Mouse (Mus musculus) neural tube, embryonic 13.5 days (tissue): ENCODE data around the gene Bms1. TPM values are rescaled to one million over a fixed set of nuclear protein-coding genes. Genes with fewer than 3 reads are reported as not detected.

ENCODE experiments used
- ATAC-seq: fragments of 200-750 bp; cut with Nextera tagmentation; 2 replicates; pipeline ENCODE4 v1.8.0; 2017; ENCODE audit warnings: low read depth, mild to moderate bottlenecking, moderate TSS enrichment, moderate library complexity
- H3K27ac ChIP-seq: fragments of 300-500 bp; sonication (generic); replicated peaks from 2 replicates; pipeline ENCODE4 v1.5.1; 2015; ENCODE audit warnings: moderate library complexity, mild to moderate bottlenecking, inconsistent platforms
- H3K27me3 ChIP-seq: fragments of 300-500 bp; sonication (generic); 2 replicates; pipeline ENCODE4 v1.6.1; 2015; ENCODE audit warnings: mild to moderate bottlenecking, inconsistent platforms
- H3K36me3 ChIP-seq: fragments of 300-500 bp; sonication (generic); 2 replicates; pipeline ENCODE4 v1.6.1; 2015; ENCODE audit warnings: mild to moderate bottlenecking, inconsistent platforms
- H3K4me1 ChIP-seq: fragments of 300-500 bp; sonication (generic); replicated peaks from 2 replicates; pipeline ENCODE4 v1.6.1; 2015; ENCODE audit warnings: inconsistent platforms
- H3K4me2 ChIP-seq: fragments of 300-500 bp; sonication (generic); 2 replicates; pipeline ENCODE4 v1.6.1; 2015; ENCODE audit warnings: inconsistent platforms, mild to moderate bottlenecking, moderate library complexity
- H3K4me3 ChIP-seq: fragments of 300-500 bp; sonication (generic); 2 replicates; pipeline ENCODE4 v1.5.1; 2015; ENCODE audit warnings: mild to moderate bottlenecking, inconsistent platforms
- H3K9ac ChIP-seq: fragments of 300-500 bp; sonication (generic); 2 replicates; pipeline ENCODE4 v1.6.1; 2015; ENCODE audit warnings: moderate library complexity, mild to moderate bottlenecking, inconsistent platforms
- H3K9me3 ChIP-seq: fragments of 300-500 bp; sonication (generic); 2 replicates; pipeline ENCODE4 v1.6.1; 2016; ENCODE audit warnings: inconsistent platforms
- WGBS: fragments of 180-500 bp; shearing (Covaris S2); methylation state at CpG from one replicate; pipeline ENCODE4 v1.1.7; 2015; 5-methylcytosine and 5-hydroxymethylcytosine counted together
- polyA plus RNA-seq: library from polyadenylated mRNA; unstranded; fragments of >200 nt; fragmentation: Nextera tagmentation; extraction: Ambion mirVana; gene quantifications from 2 replicates; pipeline ENCODE4 v1.2.1, GENCODE M21; 2015

Bms1 gene
- polyA plus RNA-seq, result 20.3 and 26.7 TPM in 2 replicates

- H3K4me2 ChIP-seq, result peak within 1 kb of the TSS; percentile 60
- H3K36me3 ChIP-seq, result peaks cover 27% of the 10 kb centered on the region
- H3K27me3 ChIP-seq, result no peaks in the 10 kb centered on the region
- H3K4me1 ChIP-seq, result peaks cover 15% of the 10 kb centered on the region
- peak; percentile 98 for ATAC-seq
- peak within 1 kb of the TSS; percentile 90 for H3K27ac ChIP-seq
- no peaks in the 10 kb centered on the region for H3K9me3 ChIP-seq
- peak within 1 kb of the TSS; percentile 86 for H3K9ac ChIP-seq
- WGBS, result under 1% methylated on average over 67 of the region's 67 CpGs
- H3K4me3 ChIP-seq, result peak within 1 kb of the TSS; percentile 90
These were observed at the start of gene Bms1 for GRCm38 (mm10) chr6:118419050-118419920. Gene Bms1, minus strand, starts transcription at chr6:118419474.

- WGBS, result 83% methylated on average over 15 of the region's 15 CpGs
- H3K36me3 ChIP-seq, result peaks cover 49% of the 10 kb centered on the region
- no peaks in the 10 kb centered on the region for H3K9me3 ChIP-seq
- H3K4me2 ChIP-seq, result no peak overlapping the region
- no peak overlapping the region for H3K27ac ChIP-seq
- H3K27me3 ChIP-seq, result no peaks in the 10 kb centered on the region
- ATAC-seq, result no peak
- no peak overlapping the region for H3K9ac ChIP-seq
- H3K4me3 ChIP-seq, result no peak overlapping the region
- no peaks in the 10 kb centered on the region for H3K4me1 ChIP-seq
These were observed 42.9 kb upstream of the Bms1 start for GRCm38 (mm10) chr6:118462069-118462705.

GRCm38 (mm10) chr6:118457726-118458125 lies 38.5 kb upstream of the Bms1 start:
- no peaks in the 10 kb centered on the region for H3K27me3 ChIP-seq
- no peak overlapping the region for H3K4me2 ChIP-seq
- WGBS, result 91% methylated on average over 1 of the region's 1 CpGs
- H3K4me1 ChIP-seq, result peaks cover 26% of the 10 kb centered on the region
- no peak for ATAC-seq
- H3K9ac ChIP-seq, result no peak overlapping the region
- H3K36me3 ChIP-seq, result peaks cover 18% of the 10 kb centered on the region
- H3K9me3 ChIP-seq, result no peaks in the 10 kb centered on the region
- no peak overlapping the region for H3K27ac ChIP-seq
- H3K4me3 ChIP-seq, result no peak overlapping the region

- no peaks in the 10 kb centered on the region for H3K9me3 ChIP-seq
- ATAC-seq, result peak; percentile 98
- peak within 1 kb of the TSS; percentile 79 for H3K4me2 ChIP-seq
- H3K9ac ChIP-seq, result peak within 1 kb of the TSS; percentile 83
- H3K27ac ChIP-seq, result peak within 1 kb of the TSS; percentile 98
- peaks cover 29% of the 10 kb centered on the region for H3K4me1 ChIP-seq
- under 1% methylated on average over 43 of the region's 43 CpGs for WGBS
- H3K36me3 ChIP-seq, result peaks cover 9% of the 10 kb centered on the region; the same call in 1 of the 2 replicates
- H3K27me3 ChIP-seq, result no peaks in the 10 kb centered on the region
- peak within 1 kb of the TSS; percentile 71 for H3K4me3 ChIP-seq
These were observed 35.9 kb upstream of the Bms1 start, which contains the start of gene Zfp248 for GRCm38 (mm10) chr6:118455042-118455631. Gene Zfp248, minus strand, starts transcription at chr6:118455528.

GRCm38 (mm10) chr6:118454452-118454851 lies 35.2 kb upstream of the Bms1 start:
- H3K4me3 ChIP-seq, result peak overlapping the region; percentile 71
- no peaks in the 10 kb centered on the region for H3K9me3 ChIP-seq
- peak overlapping the region; percentile 98 for H3K27ac ChIP-seq
- peaks cover 9% of the 10 kb centered on the region; the same call in 1 of the 2 replicates for H3K36me3 ChIP-seq
- peak overlapping the region; percentile 83 for H3K9ac ChIP-seq
- ATAC-seq, result no peak
- no peaks in the 10 kb centered on the region for H3K27me3 ChIP-seq
- H3K4me1 ChIP-seq, result peaks cover 29% of the 10 kb centered on the region
- 51% methylated on average over 8 of the region's 8 CpGs for WGBS
- H3K4me2 ChIP-seq, result peak overlapping the region; percentile 79

- ATAC-seq, result no peak
- Histone ChIP-seq H3K9me3 (peaks cover 12% of the 10 kb centered on the region), H3K4me2 (no peak overlapping the region), H3K9ac (no peak overlapping the region), H3K4me3 (no peak overlapping the region), H3K27ac (no peak overlapping the region), H3K36me3 (peaks cover 59% of the 10 kb centered on the region), H3K27me3 (no peaks in the 10 kb centered on the region), H3K4me1 (no peaks in the 10 kb centered on the region)
- 84% methylated on average over 4 of the region's 4 CpGs for WGBS
These were observed 12.2 kb upstream of the Bms1 start for GRCm38 (mm10) chr6:118431502-118431901.

GRCm38 (mm10) chr6:118426666-118427065 lies 7.4 kb upstream of the Bms1 start:
- Histone ChIP-seq H3K36me3 (peaks cover 47% of the 10 kb centered on the region), H3K4me3 (no peak overlapping the region), H3K4me2 (no peak overlapping the region), H3K9me3 (peaks cover 12% of the 10 kb centered on the region), H3K27ac (no peak overlapping the region), H3K4me1 (no peaks in the 10 kb centered on the region), H3K27me3 (no peaks in the 10 kb centered on the region), H3K9ac (no peak overlapping the region)
- 92% methylated on average over 1 of the region's 1 CpGs for WGBS
- no peak for ATAC-seq

GRCm38 (mm10) chr6:118410428-118410827 lies 8.8 kb downstream of the Bms1 start:
- peaks cover 87% of the 10 kb centered on the region for H3K36me3 ChIP-seq
- H3K9ac ChIP-seq, result no peak overlapping the region
- 76% methylated on average over 1 of the region's 1 CpGs for WGBS

GRCm38 (mm10) chr6:118408510-118408909 lies 10.8 kb downstream of the Bms1 start:
- Histone ChIP-seq H3K27me3 (no peaks in the 10 kb centered on the region), H3K4me3 (no peak overlapping the region), H3K36me3 (peaks cover 88% of the 10 kb centered on the region), H3K4me1 (no peaks in the 10 kb centered on the region), H3K9ac (no peak overlapping the region), H3K9me3 (no peaks in the 10 kb centered on the region), H3K4me2 (no peak overlapping the region), H3K27ac (no peak overlapping the region)
- no peak for ATAC-seq
- 91% methylated on average over 5 of the region's 5 CpGs for WGBS

More at GRCm38 (mm10) chr6:118410428-118410827, 8.8 kb downstream of the Bms1 start:
- H3K9me3 ChIP-seq, result no peaks in the 10 kb centered on the region
- H3K4me1 ChIP-seq, result no peaks in the 10 kb centered on the region
- no peak overlapping the region for H3K4me2 ChIP-seq
- H3K27ac ChIP-seq, result no peak overlapping the region
- H3K4me3 ChIP-seq, result no peak overlapping the region
- no peak for ATAC-seq
- H3K27me3 ChIP-seq, result no peaks in the 10 kb centered on the region

- Histone ChIP-seq H3K27ac (no peak overlapping the region), H3K36me3 (peaks cover 88% of the 10 kb centered on the region), H3K9me3 (no peaks in the 10 kb centered on the region), H3K9ac (no peak overlapping the region), H3K4me2 (no peak overlapping the region), H3K4me1 (no peaks in the 10 kb centered on the region), H3K4me3 (no peak overlapping the region), H3K27me3 (no peaks in the 10 kb centered on the region)
- WGBS, result 86% methylated on average over 4 of the region's 4 CpGs
- ATAC-seq, result no peak
These were observed 12.9 kb downstream of the Bms1 start for GRCm38 (mm10) chr6:118406421-118406820.

- no peak for ATAC-seq
- no peaks in the 10 kb centered on the region for H3K27me3 ChIP-seq
- no peak overlapping the region for H3K27ac ChIP-seq
- H3K4me2 ChIP-seq, result no peak overlapping the region
- H3K9me3 ChIP-seq, result no peaks in the 10 kb centered on the region
- H3K9ac ChIP-seq, result no peak overlapping the region
- no peaks in the 10 kb centered on the region for H3K4me1 ChIP-seq
- H3K36me3 ChIP-seq, result peaks cover 76% of the 10 kb centered on the region
- no peak overlapping the region for H3K4me3 ChIP-seq
These were observed 28.5 kb downstream of the Bms1 start for GRCm38 (mm10) chr6:118390746-118391145.

GRCm38 (mm10) chr6:118385962-118386361 lies 33.3 kb downstream of the Bms1 start:
- Histone ChIP-seq H3K4me1 (no peaks in the 10 kb centered on the region), H3K27ac (no peak overlapping the region), H3K36me3 (peaks cover 62% of the 10 kb centered on the region), H3K4me3 (no peak overlapping the region), H3K27me3 (no peaks in the 10 kb centered on the region), H3K9ac (no peak overlapping the region), H3K9me3 (no peaks in the 10 kb centered on the region), H3K4me2 (no peak overlapping the region)
- 90% methylated on average over 3 of the region's 3 CpGs for WGBS
- no peak for ATAC-seq
